In the genomic region with DNA sequence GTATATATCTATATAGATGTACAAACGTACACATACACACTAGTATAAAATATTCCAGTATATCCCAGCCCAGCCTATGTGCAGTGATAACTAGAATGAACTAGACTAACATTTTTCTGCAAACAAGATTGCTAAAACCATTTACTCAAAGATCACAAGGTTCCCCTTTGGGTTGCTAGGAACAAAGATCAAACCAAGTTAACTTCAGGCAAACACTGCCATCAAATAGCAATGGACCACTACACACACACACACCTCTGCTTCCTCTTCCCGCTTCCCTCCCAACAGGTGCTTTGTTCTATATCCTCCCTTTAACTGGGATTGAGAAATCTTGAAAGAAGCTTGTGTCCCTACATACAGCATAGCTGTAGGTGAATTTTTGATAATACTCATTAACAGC, we compare ENCODE assay signal across 10 mouse cellular contexts. TPM values are rescaled to one million over a fixed set of nuclear protein-coding genes. Genes with fewer than 3 reads are reported as not detected.
DNase-seq lines count a peak whose midpoint lies in the region; ATAC-seq and TF ChIP-seq lines count a peak whose summit lies in the region.
"Had no signal": no experiment of that assay in that cellular context is flagged by ENCODE, and none has a peak within 500 bp of the region (broad histone marks: within the 10 kb centered on the region; RNA-seq: fewer than 3 reads in every experiment).

No protein-coding gene starts in this region.

- no peak for TF ChIP-seq CTCF in hindbrain, postnatal 0 days (IDR thresholded peaks at IDR 0.05; ENCODE audit: low read depth)
- no peak for TF ChIP-seq CTCF in stomach, postnatal 0 days (IDR thresholded peaks at IDR 0.05; ENCODE audit: low read depth)

- no peak overlapping the region; the same call in 1 of the 2 replicates for H3K9ac ChIP-seq in hindbrain, embryonic 14.5 days
- no peak overlapping the region for H3K9ac ChIP-seq in hindbrain, postnatal 0 days (replicated peaks; ENCODE audit: low read length)
- H3K9ac ChIP-seq in stomach, embryonic 15.5 days = no peak overlapping the region
- no peak overlapping the region for H3K9ac ChIP-seq in stomach, postnatal 0 days (ENCODE audit: low read length)
- H3K9ac ChIP-seq in limb, embryonic 12.5 days (replicated peaks) = no peak overlapping the region
- H3K9ac ChIP-seq: lung, embryonic 15.5 days had no signal

- no peaks in the 10 kb centered on the region for H3K36me3 ChIP-seq in hindbrain, embryonic 14.5 days (replicated peaks; ENCODE audit: control insufficient read depth, insufficient read depth)
- no peaks in the 10 kb centered on the region for H3K36me3 ChIP-seq in hindbrain, postnatal 0 days (ENCODE audit: insufficient read depth, low read length)
- H3K36me3 ChIP-seq in stomach, embryonic 15.5 days = no peaks in the 10 kb centered on the region
- H3K36me3 ChIP-seq in stomach, postnatal 0 days (ENCODE audit: control insufficient read depth, insufficient read depth, low read length) = no peaks in the 10 kb centered on the region
- no peaks in the 10 kb centered on the region; the same call in 1 of the 2 replicates for H3K36me3 ChIP-seq in limb, embryonic 12.5 days

- no peaks in the 10 kb centered on the region for H3K27me3 ChIP-seq in hindbrain, embryonic 14.5 days (ENCODE audit: control insufficient read depth, insufficient read depth, low read length)
- H3K27me3 ChIP-seq in hindbrain, postnatal 0 days (ENCODE audit: insufficient read depth, low read length) = no peaks in the 10 kb centered on the region
- no peaks in the 10 kb centered on the region for H3K27me3 ChIP-seq in stomach, embryonic 15.5 days (replicated peaks)
- no peaks in the 10 kb centered on the region for H3K27me3 ChIP-seq in stomach, postnatal 0 days (ENCODE audit: control insufficient read depth, insufficient read depth, low read length)
- no peaks in the 10 kb centered on the region for H3K27me3 ChIP-seq in limb, embryonic 12.5 days
- H3K27me3 ChIP-seq: lung, embryonic 15.5 days had no signal

- no peaks in the 10 kb centered on the region for H3K9me3 ChIP-seq in hindbrain, embryonic 14.5 days (ENCODE audit: control insufficient read depth, low read length)
- H3K9me3 ChIP-seq in hindbrain, postnatal 0 days (ENCODE audit: low read length) = no peaks in the 10 kb centered on the region
- H3K9me3 ChIP-seq in stomach, embryonic 15.5 days = no peaks in the 10 kb centered on the region
- no peaks in the 10 kb centered on the region for H3K9me3 ChIP-seq in stomach, postnatal 0 days (ENCODE audit: control insufficient read depth, low read length)
- no peaks in the 10 kb centered on the region for H3K9me3 ChIP-seq in limb, embryonic 12.5 days
- H3K9me3 ChIP-seq: lung, embryonic 15.5 days had no signal

- TF ChIP-seq EP300 in stomach, postnatal 0 days (optimal IDR thresholded peaks at IDR 0.05) = no peak

- DNase-seq in hindbrain, embryonic 14.5 days (ENCODE audit: low spot score) = no peak
- DNase-seq in hindbrain, postnatal 0 days (ENCODE audit: low spot score) = no peak
- DNase-seq in stomach, postnatal 0 days (ENCODE audit: low spot score) = no peak
- peak; percentile 60 for DNase-seq in yolk sac, embryonic 10.5 days (ENCODE audit: low spot score)
- DNase-seq in frontal cortex, postnatal 10 days (ENCODE audit: low spot score in 2 of 2) = no peak
- DNase-seq: adrenal gland, postnatal 10 days; cerebellum, adult 2 months had no signal

- H3K4me2 ChIP-seq in hindbrain, embryonic 14.5 days (replicated peaks) = peak overlapping the region; percentile 29
- H3K4me2 ChIP-seq in hindbrain, postnatal 0 days (ENCODE audit: low read depth, low read length) = no peak overlapping the region
- H3K4me2 ChIP-seq in stomach, embryonic 15.5 days = peak overlapping the region; percentile 30; the same call in 1 of the 2 replicates
- no peak overlapping the region for H3K4me2 ChIP-seq in stomach, postnatal 0 days (replicated peaks; ENCODE audit: low read depth)
- peak overlapping the region; percentile 18 for H3K4me2 ChIP-seq in limb, embryonic 12.5 days
- H3K4me2 ChIP-seq: lung, embryonic 15.5 days had no signal

- ATAC-seq in hindbrain, embryonic 14.5 days (ENCODE audit: low FRiP score) = no peak
- ATAC-seq in hindbrain, postnatal 0 days = no peak
- ATAC-seq in stomach, embryonic 15.5 days (ENCODE audit: insufficient read depth, low FRiP score, low read depth) = no peak
- ATAC-seq in stomach, postnatal 0 days (ENCODE audit: low FRiP score, low TSS enrichment) = no peak
- no peak for ATAC-seq in limb, embryonic 12.5 days (ENCODE audit: insufficient number of reproducible peaks, insufficient read depth, low FRiP score, low TSS enrichment, low read depth)

- WGBS in hindbrain, embryonic 14.5 days = 96% methylated on average over 2 of the region's 2 CpGs
- WGBS in hindbrain, postnatal 0 days = 96% methylated on average over 2 of the region's 2 CpGs
- 76% methylated on average over 2 of the region's 2 CpGs for WGBS in stomach, embryonic 15.5 days
- 63% methylated on average over 2 of the region's 2 CpGs for WGBS in stomach, postnatal 0 days
- 84% methylated on average over 2 of the region's 2 CpGs for whole genome bisulfite sequencing in limb, embryonic 12.5 days

- H3K4me1 ChIP-seq in hindbrain, embryonic 14.5 days (replicated peaks; ENCODE audit: control insufficient read depth, insufficient read depth, low read length) = peaks cover 23% of the 10 kb centered on the region
- H3K4me1 ChIP-seq in hindbrain, postnatal 0 days (ENCODE audit: insufficient read depth, low read length) = 0 out of 2 replicates have a peak, but pooled peaks cover 6% of the 10 kb centered on the region
- H3K4me1 ChIP-seq in stomach, embryonic 15.5 days = peaks cover 3% of the 10 kb centered on the region; the same call in 1 of the 2 replicates
- no peaks in the 10 kb centered on the region for H3K4me1 ChIP-seq in stomach, postnatal 0 days (replicated peaks; ENCODE audit: control insufficient read depth, insufficient read depth)
- H3K4me1 ChIP-seq in limb, embryonic 12.5 days (replicated peaks) = peaks cover 20% of the 10 kb centered on the region

- H3K4me3 ChIP-seq in hindbrain, embryonic 14.5 days (replicated peaks; ENCODE audit: low read length) = no peak overlapping the region; the same call in 1 of the 2 replicates
- no peak overlapping the region for H3K4me3 ChIP-seq in hindbrain, postnatal 0 days (ENCODE audit: low read length)
- no peak overlapping the region for H3K4me3 ChIP-seq in stomach, embryonic 15.5 days (replicated peaks)
- no peak overlapping the region for H3K4me3 ChIP-seq in stomach, postnatal 0 days (ENCODE audit: low read depth, low read length)
- H3K4me3 ChIP-seq in limb, embryonic 12.5 days (replicated peaks) = no peak overlapping the region
- H3K4me3 ChIP-seq: lung, embryonic 15.5 days had no signal

- H3K27ac ChIP-seq in hindbrain, embryonic 14.5 days = no peak overlapping the region
- H3K27ac ChIP-seq in hindbrain, postnatal 0 days = no peak overlapping the region
- no peak overlapping the region for H3K27ac ChIP-seq in stomach, embryonic 15.5 days
- H3K27ac ChIP-seq in stomach, postnatal 0 days (replicated peaks) = no peak overlapping the region
- H3K27ac ChIP-seq in limb, embryonic 12.5 days = no peak overlapping the region
- H3K27ac ChIP-seq: lung, embryonic 15.5 days had no signal

RNA-seq across cellular contexts. Expression of a gene that starts 3.0 kb away (rescaled TPM):
- 67.6 and 69.7 TPM in 2 replicates for polyA plus RNA-seq in hindbrain, embryonic 14.5 days (2014; fragmentation: Nextera tagmentation; extraction: Ambion mirVana)
- 33.3 and 41.6 TPM in 2 replicates for total RNA-seq in hindbrain, postnatal 0 days (2014; rRNA removed)
- polyA plus RNA-seq in hindbrain, postnatal 0 days (2015; fragmentation: Nextera tagmentation; extraction: Ambion mirVana) = 63.5 and 65.2 TPM in 2 replicates
- 69.8 and 76.7 TPM in 2 replicates for polyA plus RNA-seq in stomach, embryonic 15.5 days (2015; fragmentation: Nextera tagmentation; extraction: Ambion mirVana)
- 40.6 and 44.5 TPM in 2 replicates for polyA plus RNA-seq in stomach, postnatal 0 days (2015; fragmentation: Nextera tagmentation; extraction: Ambion mirVana)
- 69.5 and 72.6 TPM in 2 replicates for polyA plus RNA-seq in limb, embryonic 12.5 days (2016; fragmentation: Nextera tagmentation; extraction: Ambion mirVana)

RNA-seq across cellular contexts. Expression of a gene that starts 12.4 kb away (rescaled TPM):
- 6.0 and 6.1 TPM in 2 replicates for polyA plus RNA-seq in hindbrain, embryonic 14.5 days (2014; fragmentation: Nextera tagmentation; extraction: Ambion mirVana)
- total RNA-seq in hindbrain, postnatal 0 days (2014; rRNA removed) = 8.6 and 13.0 TPM in 2 replicates
- 4.7 and 4.9 TPM in 2 replicates for polyA plus RNA-seq in hindbrain, postnatal 0 days (2015; fragmentation: Nextera tagmentation; extraction: Ambion mirVana)
- 6.8 and 7.8 TPM in 2 replicates for polyA plus RNA-seq in stomach, embryonic 15.5 days (2015; fragmentation: Nextera tagmentation; extraction: Ambion mirVana)
- polyA plus RNA-seq in stomach, postnatal 0 days (2015; fragmentation: Nextera tagmentation; extraction: Ambion mirVana) = 5.7 and 7.3 TPM in 2 replicates
- 9.3 and 12.2 TPM in 2 replicates for polyA plus RNA-seq in limb, embryonic 12.5 days (2016; fragmentation: Nextera tagmentation; extraction: Ambion mirVana)

RNA-seq across cellular contexts. Expression of a gene that starts 12.5 kb away (rescaled TPM):
- polyA plus RNA-seq in hindbrain, embryonic 14.5 days (2014; fragmentation: Nextera tagmentation; extraction: Ambion mirVana) = 2.7 and 3.1 TPM in 2 replicates
- total RNA-seq in hindbrain, postnatal 0 days (2014; rRNA removed) = 1.9 and 3.6 TPM in 2 replicates
- 1.5 and 1.6 TPM in 2 replicates for polyA plus RNA-seq in hindbrain, postnatal 0 days (2015; fragmentation: Nextera tagmentation; extraction: Ambion mirVana)
- polyA plus RNA-seq in stomach, embryonic 15.5 days (2015; fragmentation: Nextera tagmentation; extraction: Ambion mirVana) = 2.9 and 3.5 TPM in 2 replicates
- 1.8 and 2.4 TPM in 2 replicates for polyA plus RNA-seq in stomach, postnatal 0 days (2015; fragmentation: Nextera tagmentation; extraction: Ambion mirVana)
- 2.0 and 2.4 TPM in 2 replicates for polyA plus RNA-seq in limb, embryonic 12.5 days (2016; fragmentation: Nextera tagmentation; extraction: Ambion mirVana)

RNA-seq across cellular contexts. Expression of a gene that starts 38.8 kb away (rescaled TPM):
- 10.2 and 10.5 TPM in 2 replicates for polyA plus RNA-seq in hindbrain, embryonic 14.5 days (2014; fragmentation: Nextera tagmentation; extraction: Ambion mirVana)
- total RNA-seq in hindbrain, postnatal 0 days (2014; rRNA removed) = 12.4 and 14.3 TPM in 2 replicates
- 13.8 and 16.4 TPM in 2 replicates for polyA plus RNA-seq in hindbrain, postnatal 0 days (2015; fragmentation: Nextera tagmentation; extraction: Ambion mirVana)
- 32.0 and 38.2 TPM in 2 replicates for polyA plus RNA-seq in stomach, embryonic 15.5 days (2015; fragmentation: Nextera tagmentation; extraction: Ambion mirVana)
- 10.7 and 12.3 TPM in 2 replicates for polyA plus RNA-seq in stomach, postnatal 0 days (2015; fragmentation: Nextera tagmentation; extraction: Ambion mirVana)
- 9.8 and 12.3 TPM in 2 replicates for polyA plus RNA-seq in limb, embryonic 12.5 days (2016; fragmentation: Nextera tagmentation; extraction: Ambion mirVana)

RNA-seq across cellular contexts. Expression of a gene that starts 48.3 kb away (rescaled TPM):
- polyA plus RNA-seq in hindbrain, embryonic 14.5 days (2014; fragmentation: Nextera tagmentation; extraction: Ambion mirVana) = 12.2 and 16.0 TPM in 2 replicates
- 15.0 and 23.0 TPM in 2 replicates for total RNA-seq in hindbrain, postnatal 0 days (2014; rRNA removed)
- polyA plus RNA-seq in hindbrain, postnatal 0 days (2015; fragmentation: Nextera tagmentation; extraction: Ambion mirVana) = 17.1 and 20.9 TPM in 2 replicates
- polyA plus RNA-seq in stomach, embryonic 15.5 days (2015; fragmentation: Nextera tagmentation; extraction: Ambion mirVana) = 14.5 and 15.5 TPM in 2 replicates
- 9.0 and 10.3 TPM in 2 replicates for polyA plus RNA-seq in stomach, postnatal 0 days (2015; fragmentation: Nextera tagmentation; extraction: Ambion mirVana)
- polyA plus RNA-seq in limb, embryonic 12.5 days (2016; fragmentation: Nextera tagmentation; extraction: Ambion mirVana) = 9.4 and 10.7 TPM in 2 replicates

Comparison
In these comparisons a context has a peak if more than half of its experiments do, and no peak if none do; other contexts are left out.
1. H3K4me2 ChIP-seq: peak in hindbrain, embryonic 14.5 days (single experiment), stomach, embryonic 15.5 days (single experiment) and limb, embryonic 12.5 days (single experiment); none in hindbrain, postnatal 0 days (single experiment) and stomach, postnatal 0 days (single experiment).